In the genomic region with DNA sequence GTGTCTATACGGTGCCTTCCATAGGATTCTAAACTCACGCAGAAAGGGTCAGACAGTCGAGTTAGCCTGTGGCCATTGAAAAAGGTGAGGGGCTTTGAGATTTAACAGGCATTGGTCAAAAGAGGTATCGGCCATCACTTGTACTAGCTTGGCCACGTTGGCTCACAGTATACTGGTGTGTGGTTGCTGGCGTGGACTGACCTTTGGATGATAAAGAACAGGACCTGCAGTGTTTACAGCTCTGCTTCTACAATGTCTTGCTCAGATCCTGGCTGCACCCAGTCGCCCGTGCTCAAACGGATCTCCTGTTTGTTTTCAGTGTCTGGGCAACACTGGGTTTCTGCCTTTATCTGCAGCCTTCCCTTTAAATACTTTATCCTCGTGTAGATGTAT, we compare ENCODE assay signal across 11 mouse cellular contexts. TPM values are rescaled to one million over a fixed set of nuclear protein-coding genes. Genes with fewer than 3 reads are reported as not detected.
DNase-seq lines count a peak whose midpoint lies in the region; ATAC-seq lines count a peak whose summit lies in the region.
"Had no signal": no experiment of that assay in that cellular context is flagged by ENCODE, and none has a peak within 500 bp of the region (broad histone marks: within the 10 kb centered on the region; RNA-seq: fewer than 3 reads in every experiment).

No protein-coding gene starts in this region.

- H3K9ac ChIP-seq in heart, embryonic 13.5 days = no peak overlapping the region
- H3K9ac ChIP-seq in limb, embryonic 12.5 days (replicated peaks) = no peak overlapping the region
- H3K9ac ChIP-seq in intestine, embryonic 14.5 days (ENCODE audit: low read length) = no peak overlapping the region
- no peak overlapping the region for H3K9ac ChIP-seq in midbrain, embryonic 15.5 days

- H3K4me1 ChIP-seq in heart, embryonic 13.5 days = peaks cover 8% of the 10 kb centered on the region
- peaks cover 6% of the 10 kb centered on the region; the same call in 1 of the 2 replicates for H3K4me1 ChIP-seq in limb, embryonic 12.5 days (replicated peaks)
- H3K4me1 ChIP-seq in limb, embryonic 10.5 days = peaks cover 7% of the 10 kb centered on the region
- peaks cover 16% of the 10 kb centered on the region for H3K4me1 ChIP-seq in intestine, embryonic 14.5 days (replicated peaks; ENCODE audit: control insufficient read depth, insufficient read depth, low read length)
- peaks cover 6% of the 10 kb centered on the region; the same call in 1 of the 2 replicates for H3K4me1 ChIP-seq in midbrain, embryonic 15.5 days

- no peak for DNase-seq in heart, adult 8-10 months (ENCODE audit: low spot score)
- DNase-seq in limb, embryonic 10.5 days (ENCODE audit: low spot score) = no peak
- DNase-seq in intestine, embryonic 14.5 days (ENCODE audit: low spot score) = peak; percentile 65
- no peak for DNase-seq in right cerebral cortex, postnatal 36 days (ENCODE audit: low spot score in 2 of 2)
- DNase-seq: cerebellum, adult 9-10 months had no signal

- 47% methylated on average over 10 of the region's 10 CpGs for WGBS in heart, embryonic 13.5 days
- 59% methylated on average over 10 of the region's 10 CpGs for WGBS in limb, embryonic 12.5 days
- 64% methylated on average over 10 of the region's 10 CpGs for WGBS in limb, embryonic 10.5 days
- WGBS in intestine, embryonic 14.5 days = 14% methylated on average over 10 of the region's 10 CpGs
- WGBS in midbrain, embryonic 15.5 days = 77% methylated on average over 10 of the region's 10 CpGs

- peaks cover 5% of the 10 kb centered on the region; the same call in 1 of the 2 replicates for H3K27me3 ChIP-seq in heart, embryonic 13.5 days (replicated peaks)
- peaks cover 7% of the 10 kb centered on the region; the same call in 1 of the 2 replicates for H3K27me3 ChIP-seq in limb, embryonic 12.5 days
- H3K27me3 ChIP-seq in limb, embryonic 10.5 days (ENCODE audit: low read depth, poor library complexity, severe bottlenecking) = peaks cover 12% of the 10 kb centered on the region; the same call in 1 of the 2 replicates
- no peaks in the 10 kb centered on the region for H3K27me3 ChIP-seq in intestine, embryonic 14.5 days (replicated peaks; ENCODE audit: control insufficient read depth, insufficient read depth, low read length)
- no peaks in the 10 kb centered on the region for H3K27me3 ChIP-seq in midbrain, embryonic 15.5 days (replicated peaks)

- no peak overlapping the region for H3K27ac ChIP-seq in heart, embryonic 13.5 days (replicated peaks)
- H3K27ac ChIP-seq in limb, embryonic 12.5 days = no peak overlapping the region
- H3K27ac ChIP-seq in limb, embryonic 10.5 days = no peak overlapping the region
- peak overlapping the region; percentile 75 for H3K27ac ChIP-seq in intestine, embryonic 14.5 days (ENCODE audit: low read depth)
- H3K27ac ChIP-seq in midbrain, embryonic 15.5 days = no peak overlapping the region
- H3K27ac ChIP-seq: macrophage had no signal

- ATAC-seq in heart, embryonic 13.5 days (ENCODE audit: extremely low read depth, insufficient number of reproducible peaks, low FRiP score, low TSS enrichment) = no peak
- ATAC-seq in limb, embryonic 12.5 days (ENCODE audit: insufficient number of reproducible peaks, insufficient read depth, low FRiP score, low TSS enrichment, low read depth) = no peak
- peak; percentile 48 for ATAC-seq in intestine, embryonic 14.5 days (replicated peaks; ENCODE audit: low FRiP score, low TSS enrichment, low read depth)
- 0 out of 2 replicates have a peak, but pooled peaks have one; percentile 7 for ATAC-seq in midbrain, embryonic 15.5 days (replicated peaks)
- no peak for ATAC-seq in CD4-positive, CD25-positive, alpha-beta regulatory T cell, adult 4 months

- no peaks in the 10 kb centered on the region for H3K36me3 ChIP-seq in heart, embryonic 13.5 days
- H3K36me3 ChIP-seq in limb, embryonic 12.5 days = no peaks in the 10 kb centered on the region
- H3K36me3 ChIP-seq in limb, embryonic 10.5 days = no peaks in the 10 kb centered on the region
- no peaks in the 10 kb centered on the region for H3K36me3 ChIP-seq in intestine, embryonic 14.5 days (ENCODE audit: control insufficient read depth, insufficient read depth, low read length)
- no peaks in the 10 kb centered on the region for H3K36me3 ChIP-seq in midbrain, embryonic 15.5 days (replicated peaks)

- no peak overlapping the region for H3K4me3 ChIP-seq in heart, embryonic 13.5 days
- no peak overlapping the region for H3K4me3 ChIP-seq in limb, embryonic 12.5 days (replicated peaks)
- no peak overlapping the region for H3K4me3 ChIP-seq in limb, embryonic 10.5 days
- H3K4me3 ChIP-seq in intestine, embryonic 14.5 days (ENCODE audit: low read depth, low read length) = no peak overlapping the region
- no peak overlapping the region for H3K4me3 ChIP-seq in midbrain, embryonic 15.5 days

- H3K4me2 ChIP-seq in heart, embryonic 13.5 days = peak overlapping the region; percentile 93; the same call in 1 of the 2 replicates
- H3K4me2 ChIP-seq in limb, embryonic 12.5 days = 0 out of 2 replicates have a peak overlapping the region, but pooled peaks have one; percentile 88
- H3K4me2 ChIP-seq in intestine, embryonic 14.5 days (ENCODE audit: low read length) = peak overlapping the region; percentile 71
- H3K4me2 ChIP-seq in midbrain, embryonic 15.5 days = no peak overlapping the region; the same call in 1 of the 2 replicates

- H3K9me3 ChIP-seq in heart, embryonic 13.5 days = no peaks in the 10 kb centered on the region
- no peaks in the 10 kb centered on the region for H3K9me3 ChIP-seq in limb, embryonic 12.5 days
- H3K9me3 ChIP-seq in limb, embryonic 10.5 days (replicated peaks) = no peaks in the 10 kb centered on the region
- H3K9me3 ChIP-seq in intestine, embryonic 14.5 days (ENCODE audit: control insufficient read depth, low read length) = no peaks in the 10 kb centered on the region
- no peaks in the 10 kb centered on the region for H3K9me3 ChIP-seq in midbrain, embryonic 15.5 days

RNA-seq across cellular contexts. Expression of a gene that starts 0.8 kb away (rescaled TPM):
- polyA plus RNA-seq in heart, embryonic 13.5 days (2015; fragmentation: Nextera tagmentation; extraction: Ambion mirVana) = 0.43 and 0.71 TPM in 2 replicates
- total RNA-seq in heart, adult 8-10 months (2022) = not detected
- 0.69 and 1.1 TPM in 2 replicates for polyA plus RNA-seq in limb, embryonic 12.5 days (2016; fragmentation: Nextera tagmentation; extraction: Ambion mirVana)
- 0.41 and 0.73 TPM in 2 replicates for polyA plus RNA-seq in limb, embryonic 10.5 days (2016; fragmentation: Nextera tagmentation; extraction: Ambion mirVana)
- polyA plus RNA-seq in intestine, embryonic 14.5 days (2014; fragmentation: Nextera tagmentation; extraction: Ambion mirVana) = 11.7 and 12.0 TPM in 2 replicates
- polyA plus RNA-seq in midbrain, embryonic 15.5 days (2015; fragmentation: Nextera tagmentation; extraction: Ambion mirVana) = 1.4 and 1.8 TPM in 2 replicates
- polyA plus RNA-seq in CD4-positive, CD25-positive, alpha-beta regulatory T cell, adult 4 months (2017; shearing (Covaris generic)) = 1 to 10 TPM; 2.0 to 2.9 TPM
- total RNA-seq: heart, postnatal 14 days had no signal
- polyA plus RNA-seq: macrophage had no signal

Comparison
In these comparisons a context has a peak if more than half of its experiments do, and no peak if none do; other contexts are left out.
1. ATAC-seq: peak in intestine, embryonic 14.5 days (single experiment) and midbrain, embryonic 15.5 days (single experiment); none in heart, embryonic 13.5 days (single experiment), limb, embryonic 12.5 days (single experiment) and CD4-positive, CD25-positive, alpha-beta regulatory T cell, adult 4 months (single experiment).